Mouse (Mus musculus): ENCODE measurements at regions not wholly inside any gene's neighbourhood (a gene's known extent, or its start where the extent isn't known, plus 50 kb on each side); places are given as distances from the start of the nearest gene placed in this dataset.

- dilution Hi-C loops (cut with MboI; ENCODE audit: extremely low pct_ligation_motif_present, extremely low pct_unique_long_range_greater_than_20kb, low sequenced_read_pairs), result no loop called here
- Histone ChIP-seq H3K4me2 (ENCODE audit: insufficient read depth, low read depth, poor library complexity, severe bottlenecking) (peak overlapping the region; percentile 29; the same call in 1 of the 2 replicates), H3K79me2 (replicated peaks; ENCODE audit: control insufficient read depth, extremely low read depth, insufficient read depth, poor library complexity, severe bottlenecking) (no peaks in the 10 kb centered on the region), H3K27me3 (replicated peaks) (no peaks in the 10 kb centered on the region), H3K4me3 (replicated peaks in 1 of 3; ENCODE audit: low read depth in 2 of 3, low read length in 2 of 3, poor library complexity in 1 of 3) (no peak overlapping the region), H3K36me3 (replicated peaks in 1 of 2; ENCODE audit: control insufficient read depth in 1 of 2, insufficient read depth in 1 of 2, low read length in 1 of 2) (no peaks in the 10 kb centered on the region), H3K27ac (ENCODE audit: insufficient read depth, low read depth) (no peak overlapping the region), H3K4me1 (ENCODE audit: control insufficient read depth in 1 of 2, insufficient read depth in 2 of 2) (peaks cover 8 to 62% of the 10 kb centered on the region in 2 experiments; a peak in 3 of 4 replicates), H3K9me3 (replicated peaks; ENCODE audit: low read length) (no peaks in the 10 kb centered on the region), H3K9ac (ENCODE audit: insufficient read depth, low read depth) (no peak overlapping the region)
- in situ Hi-C loops (cut with MboI; ENCODE audit: low pct_ligation_motif_present, low pct_unique_long_range_greater_than_20kb, low sequenced_read_pairs), result no loop called here
- DNase-seq (ENCODE audit: extremely low read depth), result peak; percentile 35
- TF ChIP-seq HCFC1 (IDR thresholded peaks at IDR 0.05; ENCODE audit: low read depth, low read length) (no peak), NELFE (IDR thresholded peaks at IDR 0.05; ENCODE audit: low read depth, low read length) (no peak), BHLHE40 (IDR thresholded peaks at IDR 0.05; ENCODE audit: low read depth, low read length) (no peak), CHD1 (IDR thresholded peaks at IDR 0.05; ENCODE audit: low read depth, low read length) (no peak), TBP (conservative IDR thresholded peaks at IDR 0.05; ENCODE audit: low read depth, low read length) (no peak), MYC (IDR thresholded peaks at IDR 0.05; ENCODE audit: low read depth, low read length) (peak; percentile 65; the same call in 1 of the 2 replicates), PAX5 (IDR thresholded peaks at IDR 0.05; ENCODE audit: low read length) (no peak), JUN (IDR thresholded peaks at IDR 0.05; ENCODE audit: insufficient read depth, low read depth, low read length) (no peak), USF1 (IDR thresholded peaks at IDR 0.05; ENCODE audit: low read depth, low read length) (no peak), IRF4 (IDR thresholded peaks at IDR 0.05; ENCODE audit: low read depth, low read length) (peak; percentile 85), EP300 (IDR thresholded peaks at IDR 0.05; ENCODE audit: low read length) (peak; percentile 57; the same call in 1 of the 2 replicates), MAX (IDR thresholded peaks at IDR 0.05; ENCODE audit: low read length) (no peak), CHD2 (IDR thresholded peaks at IDR 0.05; ENCODE audit: low read length) (no peak), MXI1 (IDR thresholded peaks at IDR 0.05; ENCODE audit: low read depth, low read length) (no peak), GABPA (IDR thresholded peaks at IDR 0.05; ENCODE audit: insufficient replicate concordance, low read depth, low read length) (no peak), MAZ (IDR thresholded peaks at IDR 0.05; ENCODE audit: low read depth, low read length) (no peak), RCOR1 (conservative IDR thresholded peaks at IDR 0.05; ENCODE audit: low read depth, low read length) (no peak)
These were observed 110.4 kb upstream of the Prdm1 start for GRCm38 (mm10) chr10:44638678-44639077.

- Histone ChIP-seq H3K79me2 (replicated peaks; ENCODE audit: control insufficient read depth, extremely low read depth, insufficient read depth, poor library complexity, severe bottlenecking) (no peaks in the 10 kb centered on the region), H3K36me3 (replicated peaks in 1 of 2; ENCODE audit: control insufficient read depth in 1 of 2, insufficient read depth in 1 of 2, low read length in 1 of 2) (no peaks in the 10 kb centered on the region), H3K4me2 (ENCODE audit: insufficient read depth, low read depth, poor library complexity, severe bottlenecking) (no peak overlapping the region), H3K9ac (ENCODE audit: insufficient read depth, low read depth) (no peak overlapping the region), H3K9me3 (replicated peaks; ENCODE audit: low read length) (no peaks in the 10 kb centered on the region), H3K27ac (ENCODE audit: insufficient read depth, low read depth) (no peak overlapping the region), H3K27me3 (replicated peaks) (no peaks in the 10 kb centered on the region), H3K4me1 (ENCODE audit: control insufficient read depth in 1 of 2, insufficient read depth in 2 of 2) (peaks cover 8 to 63% of the 10 kb centered on the region in 2 experiments; a peak in 3 of 4 replicates), H3K4me3 (replicated peaks in 1 of 3; ENCODE audit: low read depth in 2 of 3, low read length in 2 of 3, poor library complexity in 1 of 3) (no peak overlapping the region)
- DNase-seq (ENCODE audit: extremely low read depth), result no peak
- dilution Hi-C loops (cut with MboI; ENCODE audit: extremely low pct_ligation_motif_present, extremely low pct_unique_long_range_greater_than_20kb, low sequenced_read_pairs), result no loop called here
- in situ Hi-C loops (cut with MboI; ENCODE audit: low pct_ligation_motif_present, low pct_unique_long_range_greater_than_20kb, low sequenced_read_pairs), result no loop called here
- TF ChIP-seq HCFC1 (IDR thresholded peaks at IDR 0.05; ENCODE audit: low read depth, low read length) (no peak), GABPA (IDR thresholded peaks at IDR 0.05; ENCODE audit: insufficient replicate concordance, low read depth, low read length) (no peak), ETS1 (conservative IDR thresholded peaks at IDR 0.05; ENCODE audit: low read depth, low read length) (no peak), SIN3A (IDR thresholded peaks at IDR 0.05; ENCODE audit: low read length) (no peak), CHD1 (IDR thresholded peaks at IDR 0.05; ENCODE audit: low read depth, low read length) (no peak), SMC3 (IDR thresholded peaks at IDR 0.05; ENCODE audit: low read depth, low read length) (no peak), KAT2A (IDR thresholded peaks at IDR 0.05; ENCODE audit: insufficient replicate concordance, low read length) (no peak), NRF1 (IDR thresholded peaks at IDR 0.05; ENCODE audit: low read depth, low read length) (no peak)
These were observed 108.5 kb upstream of the Prdm1 start for GRCm38 (mm10) chr10:44636786-44637185.

Measured in CH12.LX (cell line).